Mouse (Mus musculus) CH12.LX (cell line): ENCODE data around the gene Arhgap42. TPM values are rescaled to one million over a fixed set of nuclear protein-coding genes. Genes with fewer than 3 reads are reported as not detected.

Experiments used
- DNase-seq: peaks from one replicate; pipeline ENCODE4 v3.0.0-alpha.2; 2013; ENCODE audit errors: extremely low read depth
- H3K27ac ChIP-seq: 2 replicates; pipeline ENCODE4 v1.5.1; 2012; ENCODE audit warnings: low read depth, mild to moderate bottlenecking, control low read depth, moderate library complexity; ENCODE audit not compliant: insufficient read depth
- H3K27me3 ChIP-seq: replicated peaks from 2 replicates; pipeline ENCODE3; 2012; ENCODE audit warnings: inconsistent platforms
- H3K36me3 ChIP-seq, 2 experiments: replicated peaks in 1 of 2; 2 replicates each; pipeline versions ENCODE3 to v1.6.1; 2012; ENCODE audit warnings: inconsistent platforms in 1 of 2, low read length in 1 of 2, mild to moderate bottlenecking in 1 of 2, mixed read lengths in 1 of 2, moderate library complexity in 1 of 2; ENCODE audit not compliant: control insufficient read depth in 1 of 2, insufficient read depth in 1 of 2
- H3K4me1 ChIP-seq, 2 experiments: 2 replicates each; pipeline ENCODE4 v1.6.1; 2012; ENCODE audit warnings: inconsistent platforms in 1 of 2, moderate library complexity in 1 of 2; ENCODE audit not compliant: insufficient read depth in 2 of 2, control insufficient read depth in 1 of 2
- H3K4me2 ChIP-seq: 2 replicates; pipeline ENCODE4 v1.6.1; 2012; ENCODE audit warnings: low read depth, mild to moderate bottlenecking, control low read depth; ENCODE audit not compliant: poor library complexity, insufficient read depth, severe bottlenecking
- H3K4me3 ChIP-seq, 3 experiments: fragments of 150-350 bp in 1 of 3; sonication (generic) in 1 of 3; replicated peaks in 1 of 3; 2 replicates each; pipeline versions ENCODE3 to v1.5.1; 2011 to 2012; ENCODE audit warnings: low read depth in 2 of 3, low read length in 2 of 3, mild to moderate bottlenecking in 2 of 3, moderate library complexity in 2 of 3, control low read depth in 1 of 3, improper control_type of control experiment in 1 of 3, inconsistent platforms in 1 of 3, mixed read lengths in 1 of 3; ENCODE audit not compliant: poor library complexity in 1 of 3
- H3K79me2 ChIP-seq: replicated peaks from 2 replicates; pipeline ENCODE4 v1.6.1; 2012; ENCODE audit warnings: mild to moderate bottlenecking, moderate library complexity; ENCODE audit not compliant: control insufficient read depth, poor library complexity, insufficient read depth, severe bottlenecking; ENCODE audit errors: extremely low read depth
- H3K9ac ChIP-seq: 2 replicates; pipeline ENCODE4 v1.6.1; 2012; ENCODE audit warnings: low read depth, mild to moderate bottlenecking, control low read depth, moderate library complexity; ENCODE audit not compliant: insufficient read depth
- H3K9me3 ChIP-seq: replicated peaks from 2 replicates; pipeline ENCODE3; 2012; ENCODE audit warnings: low read length, inconsistent platforms, mixed read lengths
- CHD1 ChIP-seq: IDR thresholded peaks from 2 replicates; pipeline ENCODE4 v1.6.1; 2012; ENCODE audit warnings: low read depth, low read length, improper control_type of control experiment, inconsistent platforms
- CHD2 ChIP-seq: IDR thresholded peaks from 2 replicates; pipeline ENCODE4 v1.6.1; 2011; ENCODE audit warnings: low read length, improper control_type of control experiment
- ELF1 ChIP-seq: IDR thresholded peaks from 2 replicates; pipeline ENCODE4 v1.6.1; 2014; ENCODE audit warnings: low read depth, mild to moderate bottlenecking, inconsistent platforms, low read length, improper control_type of control experiment
- JUN ChIP-seq: IDR thresholded peaks from 2 replicates; pipeline ENCODE4 v1.6.1; 2011; ENCODE audit warnings: low read depth, mild to moderate bottlenecking, low read length, improper control_type of control experiment, moderate library complexity; ENCODE audit not compliant: insufficient read depth
- JUND ChIP-seq: conservative IDR thresholded peaks from 2 replicates; pipeline ENCODE4 v1.6.1; 2011; ENCODE audit warnings: low read depth, low read length, improper control_type of control experiment
- KAT2A ChIP-seq: IDR thresholded peaks from 2 replicates; pipeline ENCODE4 v1.6.1; 2012; ENCODE audit warnings: low read length, improper control_type of control experiment, inconsistent platforms; ENCODE audit not compliant: insufficient replicate concordance
- MAX ChIP-seq: IDR thresholded peaks from 2 replicates; pipeline ENCODE4 v1.6.1; 2011; ENCODE audit warnings: low read length, improper control_type of control experiment
- MAZ ChIP-seq: IDR thresholded peaks from 2 replicates; pipeline ENCODE4 v1.6.1; 2012; ENCODE audit warnings: low read depth, mild to moderate bottlenecking, inconsistent platforms, low read length, improper control_type of control experiment, moderate library complexity
- MYC ChIP-seq: IDR thresholded peaks from 2 replicates; pipeline ENCODE4 v1.6.1; 2011; ENCODE audit warnings: low read depth, mild to moderate bottlenecking, improper control_type of control experiment, low read length
- NELFE ChIP-seq: IDR thresholded peaks from 2 replicates; pipeline ENCODE4 v1.6.1; 2011; ENCODE audit warnings: low read depth, low read length, improper control_type of control experiment
- NRF1 ChIP-seq: IDR thresholded peaks from 2 replicates; pipeline ENCODE4 v1.6.1; 2014; ENCODE audit warnings: low read depth, mild to moderate bottlenecking, inconsistent platforms, low read length, improper control_type of control experiment, moderate library complexity
- PAX5 ChIP-seq: IDR thresholded peaks from 2 replicates; pipeline ENCODE4 v1.6.1; 2012; ENCODE audit warnings: low read length, inconsistent platforms, mixed read lengths
- POLR2A ChIP-seq: IDR thresholded peaks from 2 replicates; pipeline ENCODE4 v1.6.1; 2011; ENCODE audit warnings: low read depth, mild to moderate bottlenecking, improper control_type of control experiment, low read length
- POLR2AphosphoS2 ChIP-seq: IDR thresholded peaks from 2 replicates; pipeline ENCODE4 v1.6.1; 2011; ENCODE audit warnings: low read depth, low read length, improper control_type of control experiment
- RCOR1 ChIP-seq: conservative IDR thresholded peaks from 2 replicates; pipeline ENCODE4 v1.6.1; 2012; ENCODE audit warnings: low read depth, mild to moderate bottlenecking, inconsistent platforms, low read length, improper control_type of control experiment
- USF2 ChIP-seq: conservative IDR thresholded peaks from 2 replicates; pipeline ENCODE4 v1.6.1; 2011; ENCODE audit warnings: low read depth, low read length, improper control_type of control experiment
- ZC3H11A ChIP-seq: IDR thresholded peaks from 2 replicates; pipeline ENCODE4 v1.6.1; 2012; ENCODE audit warnings: low read depth, mild to moderate bottlenecking, inconsistent platforms, low read length, improper control_type of control experiment
- dilution Hi-C: fragments of 300-500 bp; cut with MboI; formaldehyde crosslinking; loops from 2 replicates; pipeline ENCODE4 v1.14.3; 2020; ENCODE audit warnings: low sequenced_read_pairs; ENCODE audit not compliant: extremely low pct_unique_long_range_greater_than_20kb, extremely low pct_ligation_motif_present
- in situ Hi-C: fragments of 300-500 bp; cut with MboI; formaldehyde crosslinking; loops from 3 replicates; pipeline ENCODE4 v1.14.3; 2019; ENCODE audit warnings: low sequenced_read_pairs, low pct_ligation_motif_present, low pct_unique_long_range_greater_than_20kb, mixed read lengths
- polyA plus RNA-seq: library from polyadenylated mRNA; unstranded; fragments of >175 nt; gene quantifications from 2 replicates; pipeline ENCODE4 v1.2.1, GENCODE M21; 2012; ENCODE audit warnings: low read depth; ENCODE audit not compliant: insufficient read length
- total RNA-seq, 2 experiments: library from RNA; depleted of rRNA; stranded (reverse); fragments of 300-350 nt in 1 of 2; fragments of >200 nt in 1 of 2; gene quantifications; 2 replicates each; pipeline ENCODE4 v1.2.3; 2012 to 2014

Gene Arhgap42
- total and polyA plus RNA-seq, 3 experiments = not detected

- Histone ChIP-seq H3K27me3 (no peaks in the 10 kb centered on the region), H3K79me2 (no peaks in the 10 kb centered on the region), H3K9ac (no peak overlapping the region), H3K36me3 (no peaks in the 10 kb centered on the region), H3K4me1 (no peaks in the 10 kb centered on the region), H3K27ac (no peak overlapping the region), H3K9me3 (peaks cover 6% of the 10 kb centered on the region), H3K4me2 (no peak overlapping the region), H3K4me3 (no peak overlapping the region)
- TF ChIP-seq ELF1 = no peak
- TF ChIP-seq ZC3H11A = no peak
- no peak for TF ChIP-seq JUN
- TF ChIP-seq NELFE = no peak
- TF ChIP-seq POLR2AphosphoS2 = no peak
- TF ChIP-seq MAZ = no peak
- TF ChIP-seq MAX = no peak
- TF ChIP-seq NRF1 = no peak
- dilution Hi-C loops = no loop called here
- no peak for DNase-seq
- in situ Hi-C loops = no loop called here
These were observed 134.1 kb downstream of the Arhgap42 start for GRCm38 (mm10) chr9:9104761-9105160.

- Histone ChIP-seq H3K36me3 (no peaks in the 10 kb centered on the region), H3K27ac (no peak overlapping the region), H3K4me2 (no peak overlapping the region), H3K79me2 (no peaks in the 10 kb centered on the region), H3K9me3 (peaks cover 11% of the 10 kb centered on the region), H3K4me3 (no peak overlapping the region), H3K9ac (no peak overlapping the region), H3K27me3 (no peaks in the 10 kb centered on the region), H3K4me1 (no peaks in the 10 kb centered on the region)
- TF ChIP-seq NELFE = no peak
- TF ChIP-seq KAT2A = no peak
- TF ChIP-seq MAZ = no peak
- TF ChIP-seq RCOR1 = no peak
- TF ChIP-seq PAX5 = no peak
- no peak for TF ChIP-seq USF2
- TF ChIP-seq CHD1 = no peak
- TF ChIP-seq POLR2A = no peak
- TF ChIP-seq MYC = no peak
- TF ChIP-seq ELF1 = no peak
- TF ChIP-seq CHD2 = no peak
- no peak for TF ChIP-seq NRF1
- TF ChIP-seq JUN = no peak
- no peak for TF ChIP-seq JUND
- no peak for DNase-seq
- dilution Hi-C loops = no loop called here
- in situ Hi-C loops = no loop called here
These were observed 136.8 kb downstream of the Arhgap42 start for GRCm38 (mm10) chr9:9102158-9102514.
